Mouse (Mus musculus) G1E (cell line): ENCODE results near the gene Cap2.

Experiments used
- CTCF ChIP-seq: IDR thresholded peaks from 2 replicates; pipeline ENCODE4 v1.5.1; 2012; ENCODE audit warnings: low read depth, low read length, inconsistent platforms, mixed read lengths
- GATA1 ChIP-seq: IDR thresholded peaks from 2 replicates; pipeline ENCODE4 v1.6.1; 2012; ENCODE audit warnings: borderline replicate concordance, low read length, inconsistent platforms, mixed read lengths
- GATA2 ChIP-seq: IDR thresholded peaks from 2 replicates; pipeline ENCODE4 v1.6.1; 2012; ENCODE audit warnings: low read depth, low read length, inconsistent platforms, borderline replicate concordance
- POLR2AphosphoS5 ChIP-seq: IDR thresholded peaks from 2 replicates; pipeline ENCODE4 v1.6.1; 2012; ENCODE audit warnings: low read depth, low read length, inconsistent platforms; ENCODE audit not compliant: insufficient replicate concordance

DNA sequence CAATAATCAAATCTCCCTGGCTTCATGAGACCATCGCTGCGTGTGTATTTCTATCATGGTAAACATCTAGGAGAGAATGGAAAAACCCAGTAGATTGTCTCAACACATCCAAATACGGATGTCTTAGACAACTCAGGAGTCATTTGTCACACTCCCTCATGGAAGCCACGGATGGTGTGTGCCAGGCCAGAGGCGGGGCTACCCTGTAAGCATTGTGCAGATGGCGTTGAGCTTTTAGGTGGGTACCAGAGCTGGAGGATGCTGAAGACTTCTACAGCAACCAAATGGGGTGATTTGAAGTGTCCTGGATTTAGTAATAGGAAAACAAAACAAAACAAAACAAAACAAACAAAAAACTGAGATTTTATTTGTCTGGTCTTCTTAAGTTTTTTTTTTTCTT is 43.0 kb downstream of the Cap2 start:
- no peak for TF ChIP-seq CTCF
- TF ChIP-seq GATA1, result no peak
- TF ChIP-seq POLR2AphosphoS5, result no peak
- no peak for TF ChIP-seq GATA2
